Mouse (Mus musculus): ENCODE data around the gene Sh2d2a.
"Not testable (repeated sequence)": the region's sequence is repeated elsewhere in the genome, so short reads cannot be mapped to it uniquely, and the experiment has no call there.

Sh2d2a gene

GRCm38 (mm10) chr3:87846650-87847110 is at the start of gene Sh2d2a:
Gene Sh2d2a (plus strand): TSS chr3:87846755.
- no peak for DNase-seq (ENCODE audit: low spot score)

GRCm38 (mm10) chr3:87801681-87802080 is 44.9 kb upstream of the Sh2d2a start:
- DNase-seq (ENCODE audit: low spot score) = no peak

GRCm38 (mm10) chr3:87804038-87804677 is 42.4 kb upstream of the Sh2d2a start:
- no peak for DNase-seq (ENCODE audit: low spot score)

GRCm38 (mm10) chr3:87809322-87809962 is 37.1 kb upstream of the Sh2d2a start:
- DNase-seq (ENCODE audit: low spot score) = no peak

GRCm38 (mm10) chr3:87811297-87811696 is 35.3 kb upstream of the Sh2d2a start:
- DNase-seq (ENCODE audit: low spot score) = no peak

GRCm38 (mm10) chr3:87812413-87812812 is 34.1 kb upstream of the Sh2d2a start:
- no peak for DNase-seq (ENCODE audit: low spot score)

- DNase-seq (ENCODE audit: low spot score) = no peak
Measured at GRCm38 (mm10) chr3:87812873-87813272, 33.7 kb upstream of the Sh2d2a start.

- DNase-seq (ENCODE audit: low spot score) = no peak
Measured at GRCm38 (mm10) chr3:87816166-87816565, 30.4 kb upstream of the Sh2d2a start.

- DNase-seq (ENCODE audit: low spot score) = peak; percentile 75
Measured at GRCm38 (mm10) chr3:87816646-87817093, 29.9 kb upstream of the Sh2d2a start.

GRCm38 (mm10) chr3:87818226-87818625 is 28.3 kb upstream of the Sh2d2a start:
- DNase-seq (ENCODE audit: low spot score) = no peak

- not testable (repeated sequence) for DNase-seq (ENCODE audit: low spot score)
Measured at GRCm38 (mm10) chr3:87824206-87824605, 22.3 kb upstream of the Sh2d2a start, which contains the start of gene Pear1. Gene Pear1 (minus strand): TSS chr3:87824306.

- no peak for DNase-seq (ENCODE audit: low spot score)
Measured at GRCm38 (mm10) chr3:87828435-87828834, 18.1 kb upstream of the Sh2d2a start.

GRCm38 (mm10) chr3:87829025-87829424 is 17.5 kb upstream of the Sh2d2a start:
- DNase-seq (ENCODE audit: low spot score) = no peak

- DNase-seq (ENCODE audit: low spot score) = no peak
Measured at GRCm38 (mm10) chr3:87832109-87832859, 14.3 kb upstream of the Sh2d2a start.

- DNase-seq (ENCODE audit: low spot score) = no peak
Measured at GRCm38 (mm10) chr3:87833482-87833881, 13.1 kb upstream of the Sh2d2a start.

GRCm38 (mm10) chr3:87838622-87839021 is 7.9 kb upstream of the Sh2d2a start:
- DNase-seq (ENCODE audit: low spot score) = peak; percentile 82

- no peak for DNase-seq (ENCODE audit: low spot score)
Measured at GRCm38 (mm10) chr3:87840858-87841257, 5.7 kb upstream of the Sh2d2a start.

- DNase-seq (ENCODE audit: low spot score) = no peak
Measured at GRCm38 (mm10) chr3:87844981-87845380, 1.6 kb upstream of the Sh2d2a start.

GRCm38 (mm10) chr3:87846186-87846585 is 369 bp upstream of the Sh2d2a start:
- no peak for DNase-seq (ENCODE audit: low spot score)

- no peak for DNase-seq (ENCODE audit: low spot score)
Measured at GRCm38 (mm10) chr3:87847680-87848079, 1.1 kb downstream of the Sh2d2a start.

GRCm38 (mm10) chr3:87849117-87849516 is 2.6 kb downstream of the Sh2d2a start:
- DNase-seq (ENCODE audit: low spot score) = no peak

GRCm38 (mm10) chr3:87854795-87855568 is 8.4 kb downstream of the Sh2d2a start:
- DNase-seq (ENCODE audit: low spot score) = peak; percentile 34

Data from ovary, postnatal 14 days (tissue).